Mouse (Mus musculus) ZHBTc4 (cell line): ENCODE measurements around the gene Gm17689.

Experiments
- DNase-seq: peaks from one replicate; pipeline ENCODE4 v3.0.0-alpha.2; 2011; ENCODE audit warnings: low read depth, low spot score

The Gm17689 gene

GRCm38 (mm10) chr9:36582535-36582934 lies at the start of gene Gm17689:
Gm17689 (minus strand) TSS chr9:36582635.
- no peak for DNase-seq

GRCm38 (mm10) chr9:36541863-36542262 lies 40.6 kb downstream of the Gm17689 start, which contains the start of gene Gm5615:
Gm5615 (minus strand) TSS chr9:36541963.
- DNase-seq: no peak
